Mouse (Mus musculus) stomach, postnatal 0 days (tissue): Measurements from ENCODE around the gene Abcc4. TPM values are rescaled to one million over a fixed set of nuclear protein-coding genes. Genes with fewer than 3 reads are reported as not detected.
A peak's percentile ranks its signal among the peaks of the same experiment; 100 is the strongest.

Source experiments
- ATAC-seq: fragments of 200-750 bp; cut with Nextera tagmentation; 2 replicates; pipeline ENCODE4 v1.8.0; 2017; ENCODE audit not compliant: low FRiP score, low TSS enrichment
- DNase-seq: peaks from one replicate; pipeline ENCODE4 v3.0.0-alpha.2; 2016; ENCODE audit warnings: low spot score
- H3K27ac ChIP-seq: fragments of 300-500 bp; sonication (generic); replicated peaks from 2 replicates; pipeline ENCODE4 v1.5.1; 2014; ENCODE audit warnings: mild to moderate bottlenecking, control low read depth
- H3K27me3 ChIP-seq: fragments of 300-500 bp; sonication (generic); 2 replicates; pipeline ENCODE4 v1.6.1; 2014; ENCODE audit warnings: low read length; ENCODE audit not compliant: control insufficient read depth, insufficient read depth
- H3K36me3 ChIP-seq: fragments of 300-500 bp; sonication (generic); 2 replicates; pipeline ENCODE4 v1.6.1; 2014; ENCODE audit warnings: low read length, mixed read lengths; ENCODE audit not compliant: control insufficient read depth, insufficient read depth
- H3K4me1 ChIP-seq: fragments of 300-500 bp; sonication (generic); replicated peaks from 2 replicates; pipeline ENCODE4 v1.6.1; 2014; ENCODE audit warnings: antibody characterized with exemption; ENCODE audit not compliant: control insufficient read depth, insufficient read depth
- H3K4me2 ChIP-seq: fragments of 300-500 bp; sonication (generic); replicated peaks from 2 replicates; pipeline ENCODE4 v1.6.1; 2014; ENCODE audit warnings: low read depth, mild to moderate bottlenecking, control low read depth, moderate library complexity
- H3K4me3 ChIP-seq: fragments of 300-500 bp; sonication (generic); 2 replicates; pipeline ENCODE4 v1.5.1; 2014; ENCODE audit warnings: low read depth, low read length, control low read depth
- H3K9ac ChIP-seq: fragments of 300-500 bp; sonication (generic); 2 replicates; pipeline ENCODE4 v1.6.1; 2014; ENCODE audit warnings: mild to moderate bottlenecking, low read length, control low read depth, mixed read lengths
- H3K9me3 ChIP-seq: fragments of 300-500 bp; sonication (generic); 2 replicates; pipeline ENCODE4 v1.6.1; 2016; ENCODE audit warnings: low read length; ENCODE audit not compliant: control insufficient read depth
- CTCF ChIP-seq: IDR thresholded peaks from 2 replicates; pipeline ENCODE4 v1.5.1; 2016; ENCODE audit warnings: antibody characterized with exemption, low read depth, mild to moderate bottlenecking, moderate library complexity
- EP300 ChIP-seq: optimal IDR thresholded peaks from 2 replicates; pipeline ENCODE3; 2016; ENCODE audit warnings: antibody characterized with exemption
- WGBS: fragments of 180-500 bp; shearing (Covaris S2); extraction: QIAGEN DNeasy Blood & Tissue Kit; methylation state at CpG from one replicate; pipeline ENCODE4 v1.1.7; 2014; 5-methylcytosine and 5-hydroxymethylcytosine counted together
- polyA plus RNA-seq: library from polyadenylated mRNA; unstranded; fragments of >200 nt; fragmentation: Nextera tagmentation; extraction: Ambion mirVana; gene quantifications from 2 replicates; pipeline ENCODE4 v1.2.1, GENCODE M21; 2015

The Abcc4 gene
- polyA plus RNA-seq, 1 experiment from 2014 or later = 1.9 TPM

GRCm38 (mm10) chr14:118691910-118692309 is 14.1 kb downstream of the Abcc4 start:
- no peak for TF ChIP-seq CTCF
- TF ChIP-seq EP300 = no peak
- ATAC-seq = no peak

GRCm38 (mm10) chr14:118691404-118691803 is 14.6 kb downstream of the Abcc4 start:
- ATAC-seq (no peak), DNase-seq (no peak)
- Histone ChIP-seq H3K4me3 (no peak overlapping the region), H3K9ac (no peak overlapping the region), H3K27me3 (no peaks in the 10 kb centered on the region), H3K27ac (no peak overlapping the region), H3K4me1 (peaks cover 3% of the 10 kb centered on the region; the same call in 1 of the 2 replicates), H3K9me3 (no peaks in the 10 kb centered on the region), H3K36me3 (no peaks in the 10 kb centered on the region), H3K4me2 (no peak overlapping the region)
- TF ChIP-seq EP300 (no peak), CTCF (no peak)
- WGBS = 80% methylated on average over 5 of the region's 5 CpGs

More at GRCm38 (mm10) chr14:118691910-118692309, 14.1 kb downstream of the Abcc4 start:
- Histone ChIP-seq H3K27me3 (no peaks in the 10 kb centered on the region), H3K4me2 (no peak overlapping the region), H3K9ac (no peak overlapping the region), H3K9me3 (no peaks in the 10 kb centered on the region), H3K4me1 (peaks cover 3% of the 10 kb centered on the region; the same call in 1 of the 2 replicates), H3K27ac (peak overlapping the region; percentile 56; the same call in 1 of the 2 replicates), H3K36me3 (no peaks in the 10 kb centered on the region), H3K4me3 (no peak overlapping the region)
- WGBS = 70% methylated on average over 6 of the region's 6 CpGs
- DNase-seq = no peak

- DNase-seq = no peak
- ATAC-seq = no peak
- no peak overlapping the region for H3K27ac ChIP-seq
- WGBS = 65% methylated on average over 8 of the region's 8 CpGs
- H3K36me3 ChIP-seq = no peaks in the 10 kb centered on the region
- no peaks in the 10 kb centered on the region for H3K27me3 ChIP-seq
- H3K9ac ChIP-seq = no peak overlapping the region
- H3K4me3 ChIP-seq = no peak overlapping the region
- no peaks in the 10 kb centered on the region for H3K9me3 ChIP-seq
- H3K4me1 ChIP-seq = peaks cover 3% of the 10 kb centered on the region; the same call in 1 of the 2 replicates
- TF ChIP-seq EP300 = no peak
- TF ChIP-seq CTCF = no peak
- no peak overlapping the region for H3K4me2 ChIP-seq
These were observed 15.1 kb downstream of the Abcc4 start for GRCm38 (mm10) chr14:118690921-118691320.

GRCm38 (mm10) chr14:118690336-118690735 is 15.7 kb downstream of the Abcc4 start:
- no peak overlapping the region for H3K27ac ChIP-seq
- TF ChIP-seq EP300 (no peak), CTCF (peak; percentile 6; the same call in 1 of the 2 replicates)

GRCm38 (mm10) chr14:118688643-118689042 is 17.4 kb downstream of the Abcc4 start:
- Histone ChIP-seq H3K36me3 (no peaks in the 10 kb centered on the region), H3K4me3 (no peak overlapping the region), H3K9me3 (no peaks in the 10 kb centered on the region), H3K4me2 (no peak overlapping the region), H3K9ac (no peak overlapping the region), H3K27me3 (no peaks in the 10 kb centered on the region), H3K4me1 (peaks cover 3% of the 10 kb centered on the region; the same call in 1 of the 2 replicates), H3K27ac (0 out of 2 replicates have a peak overlapping the region, but pooled peaks have one; percentile 24)
- DNase-seq = peak; percentile 89
- 50% methylated on average over 5 of the region's 5 CpGs for WGBS
- TF ChIP-seq EP300 (no peak), CTCF (no peak)
- peak; percentile 84 for ATAC-seq

More at GRCm38 (mm10) chr14:118690336-118690735, 15.7 kb downstream of the Abcc4 start:
- H3K4me1 ChIP-seq = peaks cover 3% of the 10 kb centered on the region; the same call in 1 of the 2 replicates
- H3K4me3 ChIP-seq = no peak overlapping the region
- peak; percentile 45 for DNase-seq
- no peak overlapping the region for H3K9ac ChIP-seq
- H3K36me3 ChIP-seq = no peaks in the 10 kb centered on the region
- no peaks in the 10 kb centered on the region for H3K9me3 ChIP-seq
- peak; percentile 33; the same call in 1 of the 2 replicates for ATAC-seq
- no peaks in the 10 kb centered on the region for H3K27me3 ChIP-seq
- WGBS = 61% methylated on average over 10 of the region's 10 CpGs
- H3K4me2 ChIP-seq = no peak overlapping the region

GRCm38 (mm10) chr14:118686861-118687260 is 19.2 kb downstream of the Abcc4 start:
- DNase-seq = no peak
- Histone ChIP-seq H3K27ac (no peak overlapping the region), H3K4me1 (peaks cover 3% of the 10 kb centered on the region; the same call in 1 of the 2 replicates), H3K4me2 (no peak overlapping the region), H3K9me3 (no peaks in the 10 kb centered on the region), H3K27me3 (no peaks in the 10 kb centered on the region), H3K9ac (no peak overlapping the region), H3K4me3 (no peak overlapping the region), H3K36me3 (no peaks in the 10 kb centered on the region)
- ATAC-seq = no peak
- 81% methylated on average over 5 of the region's 5 CpGs for WGBS
- TF ChIP-seq EP300 = no peak
- no peak for TF ChIP-seq CTCF
